Mouse (Mus musculus) MEL (cell line): Measurements from ENCODE around the gene Bst2. TPM values are rescaled to one million over a fixed set of nuclear protein-coding genes. Genes with fewer than 3 reads are reported as not detected.

Source experiments
- DNase-seq: peaks from one replicate; pipeline ENCODE4 v3.0.0; 2011; ENCODE audit warnings: low read depth, low spot score
- H3K27ac ChIP-seq: 2 replicates; pipeline ENCODE4 v1.5.1; 2012; ENCODE audit warnings: low read depth, mild to moderate bottlenecking, control low read depth, low read length, moderate library complexity; ENCODE audit not compliant: control insufficient read depth
- H3K27me3 ChIP-seq, 2 experiments: fragments of 150-350 bp in 1 of 2; sonication (generic) in 1 of 2; 2 replicates each; pipeline ENCODE4 v1.6.1; 2012; ENCODE audit warnings: low read length in 2 of 2, mild to moderate bottlenecking in 2 of 2, improper control_type of control experiment in 1 of 2, moderate library complexity in 1 of 2; ENCODE audit not compliant: insufficient read depth in 2 of 2, control insufficient read depth in 1 of 2
- H3K36me3 ChIP-seq, 2 experiments: 2 replicates each; pipeline ENCODE4 v1.6.1; 2012 to 2014; ENCODE audit warnings: low read length in 2 of 2, improper control_type of control experiment in 1 of 2, inconsistent platforms in 1 of 2, mild to moderate bottlenecking in 1 of 2; ENCODE audit not compliant: insufficient read depth in 2 of 2, control insufficient read depth in 1 of 2
- H3K4me1 ChIP-seq, 2 experiments: fragments of 150-350 bp in 1 of 2; sonication (generic) in 1 of 2; 2 replicates each; pipeline ENCODE4 v1.6.1; 2012; ENCODE audit warnings: low read length in 2 of 2, improper control_type of control experiment in 1 of 2, mild to moderate bottlenecking in 1 of 2; ENCODE audit not compliant: insufficient read depth in 2 of 2, control insufficient read depth in 1 of 2
- H3K4me3 ChIP-seq, 2 experiments: fragments of 150-350 bp in 1 of 2; sonication (generic) in 1 of 2; 2 replicates each; pipeline ENCODE4 v1.5.1; 2012; ENCODE audit warnings: low read depth in 2 of 2, low read length in 2 of 2, mild to moderate bottlenecking in 2 of 2, moderate library complexity in 2 of 2, control low read depth in 1 of 2, improper control_type of control experiment in 1 of 2; ENCODE audit not compliant: control insufficient read depth in 1 of 2, insufficient read depth in 1 of 2
- H3K79me2 ChIP-seq: 2 replicates; pipeline ENCODE4 v1.6.1; 2012; ENCODE audit warnings: mild to moderate bottlenecking, low read length, moderate library complexity; ENCODE audit not compliant: control insufficient read depth, poor library complexity, insufficient read depth
- H3K9ac ChIP-seq: 2 replicates; pipeline ENCODE4 v1.6.1; 2012; ENCODE audit warnings: low read depth, mild to moderate bottlenecking, control low read depth, low read length, moderate library complexity; ENCODE audit not compliant: control insufficient read depth, poor library complexity, severe bottlenecking
- H3K9me3 ChIP-seq: fragments of 150-350 bp; sonication (generic); replicated peaks from 2 replicates; pipeline ENCODE4 v1.6.1; 2012; ENCODE audit warnings: mild to moderate bottlenecking, low read length, improper control_type of control experiment, moderate library complexity; ENCODE audit not compliant: insufficient read depth
- BHLHE40 ChIP-seq: IDR thresholded peaks from 2 replicates; pipeline ENCODE4 v1.6.1; 2012; ENCODE audit warnings: low read depth, mild to moderate bottlenecking, inconsistent platforms, low read length, improper control_type of control experiment, borderline replicate concordance
- E2F4 ChIP-seq: IDR thresholded peaks from 2 replicates; pipeline ENCODE4 v1.6.1; 2011; ENCODE audit warnings: low read depth, low read length, improper control_type of control experiment, borderline replicate concordance
- ELF1 ChIP-seq: IDR thresholded peaks from 2 replicates; pipeline ENCODE4 v1.6.1; 2014; ENCODE audit warnings: low read depth, mild to moderate bottlenecking, inconsistent platforms, low read length, improper control_type of control experiment, moderate library complexity
- EP300 ChIP-seq, 2 experiments: IDR thresholded peaks; 2 replicates each; pipeline ENCODE4 v1.6.1; 2011; ENCODE audit warnings: improper control_type of control experiment in 2 of 2, low read length in 2 of 2, low read depth in 1 of 2, mild to moderate bottlenecking in 1 of 2
- ETS1 ChIP-seq: IDR thresholded peaks from 2 replicates; pipeline ENCODE4 v1.6.1; 2012; ENCODE audit warnings: low read depth, mild to moderate bottlenecking, inconsistent platforms, low read length, improper control_type of control experiment, moderate library complexity
- HCFC1 ChIP-seq: IDR thresholded peaks from 2 replicates; pipeline ENCODE4 v1.6.1; 2012; ENCODE audit warnings: low read depth, mild to moderate bottlenecking, inconsistent platforms, low read length, improper control_type of control experiment, moderate library complexity
- KAT2A ChIP-seq: conservative IDR thresholded peaks from 2 replicates; pipeline ENCODE4 v1.6.1; 2012; ENCODE audit warnings: low read depth, low read length, improper control_type of control experiment, inconsistent platforms
- MAFK ChIP-seq: IDR thresholded peaks from 2 replicates; pipeline ENCODE4 v1.6.1; 2011; ENCODE audit warnings: low read depth, mild to moderate bottlenecking, low read length, improper control_type of control experiment, borderline replicate concordance
- MAX ChIP-seq: IDR thresholded peaks from 2 replicates; pipeline ENCODE4 v1.6.1; 2011; ENCODE audit warnings: low read length, improper control_type of control experiment
- MAZ ChIP-seq: IDR thresholded peaks from 2 replicates; pipeline ENCODE4 v1.6.1; 2012; ENCODE audit warnings: low read depth, mild to moderate bottlenecking, inconsistent platforms, low read length, improper control_type of control experiment
- MEF2A ChIP-seq: IDR thresholded peaks from 2 replicates; pipeline ENCODE4 v1.6.1; 2014; ENCODE audit warnings: low read depth, mild to moderate bottlenecking, inconsistent platforms, low read length, improper control_type of control experiment; ENCODE audit not compliant: poor library complexity, insufficient replicate concordance, severe bottlenecking; ENCODE audit errors: extremely low read depth
- MXI1 ChIP-seq: IDR thresholded peaks from 2 replicates; pipeline ENCODE4 v1.6.1; 2011; ENCODE audit warnings: mild to moderate bottlenecking, low read depth, low read length, improper control_type of control experiment
- NELFE ChIP-seq: IDR thresholded peaks from 2 replicates; pipeline ENCODE4 v1.6.1; 2011; ENCODE audit warnings: low read depth, low read length, improper control_type of control experiment
- POLR2A ChIP-seq, 2 experiments: IDR thresholded peaks; 2 replicates each; pipeline ENCODE4 v1.6.1; 2011 to 2012; ENCODE audit warnings: low read length in 2 of 2, mild to moderate bottlenecking in 2 of 2, control low read depth in 1 of 2, improper control_type of control experiment in 1 of 2, low read depth in 1 of 2, moderate library complexity in 1 of 2; ENCODE audit not compliant: control insufficient read depth in 1 of 2, insufficient read depth in 1 of 2, poor library complexity in 1 of 2
- RAD21 ChIP-seq: IDR thresholded peaks from 2 replicates; pipeline ENCODE4 v1.6.1; 2011; ENCODE audit warnings: mild to moderate bottlenecking, low read depth, low read length, improper control_type of control experiment
- RCOR1 ChIP-seq: IDR thresholded peaks from 2 replicates; pipeline ENCODE4 v1.6.1; 2012; ENCODE audit warnings: low read depth, mild to moderate bottlenecking, inconsistent platforms, low read length, improper control_type of control experiment
- SIN3A ChIP-seq: IDR thresholded peaks from 2 replicates; pipeline ENCODE4 v1.6.1; 2012; ENCODE audit warnings: low read length, improper control_type of control experiment, inconsistent platforms
- TCF12 ChIP-seq: IDR thresholded peaks from 2 replicates; pipeline ENCODE4 v1.6.1; 2014; ENCODE audit warnings: low read depth, mild to moderate bottlenecking, inconsistent platforms, low read length, improper control_type of control experiment, moderate library complexity
- UBTF ChIP-seq: IDR thresholded peaks from 2 replicates; pipeline ENCODE4 v1.6.1; 2012; ENCODE audit warnings: low read depth, mild to moderate bottlenecking, inconsistent platforms, low read length, improper control_type of control experiment, moderate library complexity, borderline replicate concordance; ENCODE audit not compliant: insufficient read depth
- USF1 ChIP-seq: IDR thresholded peaks from 2 replicates; pipeline ENCODE4 v1.6.1; 2014; ENCODE audit warnings: low read depth, mild to moderate bottlenecking, inconsistent platforms, low read length, improper control_type of control experiment, moderate library complexity
- ZC3H11A ChIP-seq: IDR thresholded peaks from 2 replicates; pipeline ENCODE4 v1.6.1; 2012; ENCODE audit warnings: low read depth, mild to moderate bottlenecking, inconsistent platforms, low read length, improper control_type of control experiment
- ZKSCAN1 ChIP-seq: IDR thresholded peaks from 2 replicates; pipeline ENCODE4 v1.6.1; 2012; ENCODE audit warnings: low read depth, mild to moderate bottlenecking, inconsistent platforms, low read length, improper control_type of control experiment, moderate library complexity
- ZNF384 ChIP-seq: IDR thresholded peaks from 2 replicates; pipeline ENCODE4 v1.6.1; 2012; ENCODE audit warnings: low read depth, mild to moderate bottlenecking, inconsistent platforms, low read length, improper control_type of control experiment
- polyA plus RNA-seq, 2 experiments: library from polyadenylated mRNA; stranded (reverse) in 1 of 2; unstranded in 1 of 2; fragments of >175 nt in 1 of 2; fragments of >200 nt in 1 of 2; gene quantifications; 2 replicates each; pipeline versions ENCODE4 v1.2.1 to v1.2.4; 2012; ENCODE audit warnings: low replicate concordance in 2 of 2, low read depth in 1 of 2; ENCODE audit not compliant: insufficient read length in 2 of 2, insufficient read depth in 1 of 2, missing spikeins in 1 of 2
- total RNA-seq: library from RNA; depleted of rRNA; stranded (reverse); fragments of 300-350 nt; gene quantifications from 2 replicates; pipeline ENCODE4 v1.2.3, GENCODE M21; 2012

Gene Bst2
- total and polyA plus RNA-seq, 3 experiments: 49.9 to 125 TPM; not detected in 1

GRCm38 (mm10) chr8:71487691-71488445 is 49.4 kb downstream of the Bst2 start, which contains the start of gene Gtpbp3 (continued):
- no peak for TF ChIP-seq ETS1
- TF ChIP-seq MAFK: no peak
- TF ChIP-seq RAD21: no peak
- no peak for TF ChIP-seq MEF2A
- TF ChIP-seq ZKSCAN1: no peak
- no peak for TF ChIP-seq ZNF384
- TF ChIP-seq KAT2A: no peak
- TF ChIP-seq HCFC1: peak; percentile 69; the same call in 1 of the 2 replicates
- 0 out of 2 replicates have a peak, but pooled peaks have one; percentile 10 for TF ChIP-seq ELF1
- no peak for TF ChIP-seq BHLHE40
- peak; percentile 96 for TF ChIP-seq MAZ

- H3K9ac ChIP-seq: peak overlapping the region; percentile 31
- no peak for DNase-seq
- H3K27ac ChIP-seq: peak overlapping the region; percentile 12; the same call in 1 of the 2 replicates
- no peaks in the 10 kb centered on the region for H3K27me3 ChIP-seq
- H3K79me2 ChIP-seq: peaks cover 15% of the 10 kb centered on the region
- no peaks in the 10 kb centered on the region for H3K9me3 ChIP-seq
- peak; percentile 15 for TF ChIP-seq SIN3A
- TF ChIP-seq MAFK: no peak
- no peaks in the 10 kb centered on the region for H3K36me3 ChIP-seq
- peak overlapping the region; percentile 27 to 34; a peak in 3 of 4 replicates for H3K4me3 ChIP-seq
- H3K4me1 ChIP-seq: peaks cover 0 to 6% of the 10 kb centered on the region in 2 experiments; a peak in 2 of 4 replicates
Observed at GRCm38 (mm10) chr8:71486136-71486529, 51.1 kb downstream of the Bst2 start.

- Histone ChIP-seq H3K9ac (peak within 1 kb of the TSS; percentile 83), H3K36me3 (no peaks in the 10 kb centered on the region), H3K4me1 (peaks cover 0 to 6% of the 10 kb centered on the region in 2 experiments; a peak in 2 of 4 replicates), H3K79me2 (peaks cover 15% of the 10 kb centered on the region), H3K4me3 (peak within 1 kb of the TSS; percentile 59 to 85), H3K9me3 (no peaks in the 10 kb centered on the region), H3K27me3 (no peaks in the 10 kb centered on the region), H3K27ac (peak within 1 kb of the TSS; percentile 12; the same call in 1 of the 2 replicates)
- DNase-seq: peak; percentile 94
- TF ChIP-seq EP300 (IDR thresholded peaks at IDR 0.05; ENCODE audit: low read depth in 1 of 2, low read length in 2 of 2) (0 out of 4 replicates have a peak, but pooled peaks of 1 of the 2 experiments have one; percentile 15), UBTF (no peak), MAFK (no peak), RCOR1 (no peak), MAZ (peak; percentile 73; the same call in 1 of the 2 replicates), MXI1 (peak; percentile 77), NELFE (peak; percentile 46; the same call in 1 of the 2 replicates), TCF12 (no peak), POLR2A (IDR thresholded peaks at IDR 0.05; ENCODE audit: control insufficient read depth in 1 of 2, insufficient read depth in 1 of 2, low read depth in 1 of 2, low read length in 2 of 2, poor library complexity in 1 of 2) (peak; percentile 36 to 39; a peak in 2 of 4 replicates), ZC3H11A (no peak), E2F4 (no peak), BHLHE40 (no peak), RAD21 (no peak), ELF1 (no peak), MAX (no peak), USF1 (no peak), HCFC1 (peak; percentile 68), SIN3A (peak; percentile 86)
Observed at GRCm38 (mm10) chr8:71485142-71486135, 51.8 kb downstream of the Bst2 start, which contains the start of gene Ano8. TSS of gene Ano8 (minus strand) at chr8:71485963.
